Mouse (Mus musculus) thymus, postnatal 14 days (tissue): Measurements from ENCODE around the gene Resf1.
A peak's percentile ranks its signal among the peaks of the same experiment; 100 is the strongest.
"Not testable (repeated sequence)": the region's sequence is repeated elsewhere in the genome, so short reads cannot be mapped to it uniquely, and the experiment has no call there.

ENCODE experiments used
- DNase-seq: peaks from one replicate; pipeline ENCODE4 v3.0.0; 2021

Resf1 gene

DNA sequence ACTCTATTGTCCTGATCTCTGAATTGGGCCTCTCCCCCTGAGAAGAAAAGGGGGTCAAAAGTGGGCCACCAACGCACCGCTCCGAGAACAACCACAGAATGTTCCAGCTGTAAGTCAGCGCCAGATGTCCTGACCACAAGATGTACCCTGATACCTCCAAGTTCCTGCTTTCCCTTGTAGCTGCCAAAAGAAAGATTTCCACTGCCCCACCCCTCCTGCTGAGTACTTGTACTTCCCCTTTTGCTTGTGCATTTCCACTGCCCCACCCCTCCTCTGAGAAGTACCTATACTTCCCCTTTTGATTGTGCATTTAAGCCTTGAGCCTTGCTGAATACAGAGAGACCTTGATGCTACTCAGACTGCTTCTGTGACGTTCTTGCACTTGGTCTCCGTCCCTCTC is 39.0 kb downstream of the Resf1 start:
- DNase-seq = peak; percentile 26

DNA sequence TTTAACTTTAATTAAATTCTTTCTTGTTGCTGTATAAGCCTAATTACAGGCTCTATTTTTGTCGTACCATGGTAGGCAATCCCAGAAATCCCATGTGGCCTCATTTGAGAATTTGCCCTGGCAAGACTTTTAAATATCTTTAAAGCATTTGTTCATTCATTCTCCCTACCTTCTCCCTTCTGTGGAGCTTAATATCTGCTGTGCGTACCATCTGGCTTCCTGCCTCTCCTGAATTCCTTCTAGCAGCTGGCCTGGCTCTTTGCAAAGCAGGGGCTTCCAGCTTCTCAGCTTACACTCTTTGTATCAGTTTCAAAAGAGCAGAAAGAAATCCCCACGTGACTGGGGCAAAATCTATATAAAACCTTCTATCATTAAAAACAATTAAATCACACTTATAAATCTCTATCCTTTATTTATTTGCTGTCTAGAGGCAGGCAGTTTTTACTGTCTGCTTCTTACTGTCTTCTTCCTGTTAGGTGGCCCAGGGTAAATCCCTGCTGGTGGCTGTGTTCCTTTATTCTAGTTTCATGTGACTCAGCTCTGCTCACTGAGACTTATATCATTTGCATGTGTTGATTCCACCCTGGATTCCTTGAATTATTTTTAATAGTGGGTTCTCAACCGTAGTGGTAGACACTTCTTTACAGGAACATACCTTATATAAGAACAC is 45.7 kb downstream of the Resf1 start:
- DNase-seq = no peak

DNA sequence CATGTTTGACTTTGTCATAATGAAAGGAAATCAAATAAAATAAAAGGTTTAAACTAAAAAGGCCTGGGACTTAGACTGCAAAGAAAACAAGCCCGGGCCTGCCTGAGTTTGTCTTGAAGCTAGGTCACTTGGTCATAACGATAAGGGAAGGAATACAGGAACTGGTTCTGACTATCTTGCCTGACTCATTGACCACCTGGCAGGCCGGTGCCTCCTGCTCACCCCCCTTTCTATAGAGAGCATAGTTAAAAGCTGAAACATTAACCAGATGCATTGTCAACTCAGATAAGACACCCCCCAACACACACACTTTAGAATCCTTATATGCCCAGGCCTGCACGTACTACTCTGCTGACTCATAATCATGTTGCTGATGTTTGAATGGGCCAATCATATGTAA is 46.6 kb downstream of the Resf1 start:
- DNase-seq = not testable (repeated sequence)

DNA sequence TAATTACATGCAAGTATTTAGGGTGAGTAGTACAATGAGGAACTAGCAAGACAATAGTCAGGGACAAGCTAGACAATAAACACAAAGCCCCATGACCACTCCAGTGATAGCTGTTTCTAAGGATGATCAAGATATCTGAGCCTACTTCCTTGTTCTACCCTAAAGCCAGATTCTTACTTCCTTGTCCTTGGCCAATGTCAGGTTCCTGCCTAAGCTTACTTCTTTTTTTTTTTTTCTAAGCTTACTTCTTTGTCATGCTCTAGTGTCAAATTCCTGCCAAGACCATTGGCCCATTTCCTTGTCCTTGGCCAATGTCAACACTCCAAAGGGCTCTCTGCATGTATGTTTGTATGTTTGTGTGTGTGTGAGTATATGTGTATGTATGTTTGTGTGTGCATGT is 47.9 kb downstream of the Resf1 start:
- no peak for DNase-seq

DNA sequence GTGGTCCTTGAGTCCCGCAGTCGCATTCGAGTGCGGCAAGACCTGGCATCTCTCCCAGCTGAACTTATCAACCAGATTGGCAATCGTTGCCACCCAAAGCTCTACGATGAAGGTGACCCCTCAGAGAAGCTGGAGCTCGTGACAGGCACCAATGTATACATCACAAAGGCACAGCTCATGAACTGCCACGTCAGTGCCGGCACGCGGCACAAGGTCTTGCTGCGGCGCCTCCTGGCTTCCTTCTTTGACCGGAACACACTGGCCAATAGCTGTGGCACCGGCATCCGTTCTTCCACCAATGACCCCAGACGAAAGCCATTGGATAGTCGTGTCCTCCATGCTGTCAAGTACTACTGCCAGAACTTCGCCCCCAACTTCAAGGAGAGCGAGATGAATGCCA is 53.3 kb downstream of the Resf1 start:
- not testable (repeated sequence) for DNase-seq

DNA sequence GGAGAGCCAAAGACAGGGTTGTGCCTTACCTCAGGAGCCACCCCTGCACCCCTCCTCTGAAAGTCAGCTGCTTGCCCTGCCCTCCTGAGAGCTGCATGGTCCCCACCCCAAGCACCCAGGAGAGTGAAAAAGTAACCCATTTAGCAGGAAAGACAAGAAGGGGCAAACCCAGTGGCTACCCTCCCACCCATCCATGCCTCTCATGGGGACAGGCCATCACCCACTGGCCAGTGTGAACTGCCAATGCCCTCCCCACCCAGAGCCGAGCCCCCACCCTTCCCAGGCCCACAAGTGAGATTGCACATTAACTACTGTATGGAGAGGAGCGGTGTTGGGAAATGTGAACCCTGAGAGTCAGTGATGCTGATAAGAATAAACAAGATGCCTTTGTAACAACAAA is 56.8 kb downstream of the Resf1 start:
- not testable (repeated sequence) for DNase-seq

DNA sequence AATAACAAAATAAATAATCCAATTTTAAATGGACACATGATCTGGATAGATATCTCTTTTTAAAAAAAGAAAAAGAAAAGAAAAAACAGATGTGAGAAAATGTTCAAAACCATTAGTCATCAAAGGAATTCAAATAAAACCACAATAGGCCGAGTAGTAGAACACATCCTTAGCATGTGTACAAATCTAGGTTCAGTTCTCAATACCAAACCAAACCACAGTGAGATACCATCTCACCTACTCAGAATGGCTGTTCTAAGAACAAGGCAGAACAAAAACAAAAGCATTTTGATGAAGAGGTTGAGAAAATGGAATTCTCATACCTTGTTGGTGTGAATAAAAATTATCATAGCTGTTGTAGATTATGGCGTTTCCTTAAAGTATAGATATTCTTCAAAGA is 57.2 kb downstream of the Resf1 start:
- no peak for DNase-seq

DNA sequence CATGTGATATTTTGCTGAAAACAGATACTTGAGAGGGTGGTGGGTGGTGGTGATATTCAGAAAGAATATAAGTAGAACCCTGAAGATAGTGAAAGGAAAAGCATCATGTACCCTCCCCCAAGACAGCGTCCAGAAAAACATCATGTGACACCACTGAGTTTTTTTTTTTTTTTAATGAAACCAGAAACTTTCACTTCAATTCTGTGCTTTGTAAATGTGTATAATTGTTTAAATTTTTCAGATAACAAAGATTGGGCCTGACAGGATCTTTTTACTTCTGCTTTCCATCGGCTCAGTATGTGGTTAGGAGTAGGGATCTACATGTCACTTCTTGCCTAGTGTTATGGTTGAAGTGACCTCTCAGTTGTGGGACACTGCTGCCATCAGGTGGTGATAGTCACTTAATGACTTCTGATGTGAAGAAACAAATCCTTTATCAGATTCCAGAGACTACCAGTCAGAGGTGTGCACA is 65.8 kb downstream of the Resf1 start:
- peak; percentile 71 for DNase-seq

DNA sequence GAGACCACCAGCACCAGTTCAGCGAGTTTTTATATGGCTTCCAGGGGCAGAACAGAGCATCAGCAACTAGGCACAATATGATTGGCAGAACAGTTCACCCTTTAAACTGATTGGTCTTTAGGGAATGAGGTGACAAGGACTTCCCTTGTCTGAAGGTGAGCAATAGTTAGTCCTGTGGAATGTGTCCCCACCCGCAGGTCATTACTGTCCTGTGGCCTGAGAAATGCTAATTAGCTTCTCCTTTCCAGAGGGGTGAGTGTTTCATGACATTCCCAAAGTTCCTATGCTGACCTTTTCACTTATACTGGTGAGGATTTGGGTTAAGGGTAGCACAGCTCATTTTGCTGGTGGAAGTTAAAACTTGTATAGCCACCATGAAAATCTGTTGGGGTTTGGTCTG is 74.3 kb downstream of the Resf1 start:
- DNase-seq = no peak
